Mouse (Mus musculus) megakaryocyte, adult 5-6 weeks (primary cell): ENCODE results near the gene BC029722. TPM values are rescaled to one million over a fixed set of nuclear protein-coding genes. Genes with fewer than 3 reads are reported as not detected.

Source experiments
- ATAC-seq: 2 replicates; pipeline ENCODE4 v1.8.0; 2016; ENCODE audit warnings: mild to moderate bottlenecking, inconsistent platforms; ENCODE audit not compliant: poor library complexity, severe bottlenecking
- total RNA-seq, 2 experiments: library from RNA; stranded (forward) in 1 of 2; stranded (reverse) in 1 of 2; fragments of 153-499, 151-499 nt in 1 of 2; fragments of 221-1000, 200-1000 nt in 1 of 2; gene quantifications; 2 replicates each; pipeline versions ENCODE4 v1.2.3 to v1.2.4; 2015 to 2017

The BC029722 gene
- total RNA-seq, 2 experiments from 2014 or later = 12.5 to 14.4 TPM

DNA sequence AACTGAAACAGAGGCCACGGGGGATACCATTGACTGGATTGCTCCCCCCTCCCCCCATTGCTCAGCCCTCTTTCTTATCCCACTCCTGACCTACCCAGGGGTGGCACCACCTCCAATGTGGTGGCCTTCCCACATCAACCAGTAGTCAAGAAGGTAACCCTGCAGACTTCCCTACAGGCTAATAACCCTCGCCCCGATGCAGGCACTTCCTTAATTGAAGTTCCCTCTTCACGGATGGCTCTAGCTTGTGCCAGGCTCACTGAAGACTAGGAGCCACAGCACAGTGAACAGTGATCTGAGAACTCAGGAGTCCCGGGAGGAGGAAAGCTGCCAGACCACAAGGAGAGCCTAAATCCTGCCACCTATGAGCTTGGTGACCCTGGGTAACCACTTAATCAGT lies 32.3 kb downstream of the BC029722 start:
- ATAC-seq = peak; percentile 40

DNA sequence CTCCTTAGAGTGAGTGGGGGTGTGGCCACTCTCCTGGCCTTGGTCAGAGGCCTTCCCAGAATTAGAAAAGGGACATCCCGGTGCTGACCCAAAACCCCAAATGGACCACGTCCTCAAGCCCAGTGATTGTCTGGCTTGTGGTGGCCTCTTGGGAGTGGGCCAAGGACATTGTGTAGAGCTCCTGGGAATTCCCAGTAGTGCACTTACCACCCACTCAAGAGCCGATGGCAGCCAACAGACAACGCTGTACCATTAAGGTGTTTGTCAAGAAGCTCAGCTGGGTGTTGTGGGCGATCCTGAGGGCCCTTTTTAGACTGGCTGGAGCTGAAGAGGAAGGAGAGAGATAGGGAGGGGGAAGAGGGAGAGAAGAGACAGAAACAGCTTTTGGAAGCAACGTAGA lies 34.7 kb downstream of the BC029722 start:
- ATAC-seq = no peak

DNA sequence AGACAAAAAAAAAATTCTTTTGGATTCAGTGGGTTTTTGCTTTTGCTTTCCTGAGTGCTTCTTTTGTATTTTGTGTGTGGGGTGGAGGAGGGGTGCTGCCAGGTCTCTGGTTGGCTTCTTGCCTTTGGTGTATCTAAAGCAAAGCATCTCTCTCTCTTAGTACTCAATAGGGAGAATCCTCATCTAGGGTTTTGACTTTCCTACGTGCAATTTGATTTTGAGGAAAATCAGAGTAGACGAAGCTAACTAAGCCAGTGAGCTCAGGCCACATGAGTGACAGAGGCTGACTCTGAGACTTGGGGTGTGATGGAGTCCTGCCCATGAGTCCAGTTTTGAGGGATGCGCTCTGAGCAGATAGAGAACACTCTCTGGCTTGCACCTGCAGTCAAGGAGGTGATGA lies 39.7 kb downstream of the BC029722 start:
- no peak for ATAC-seq

DNA sequence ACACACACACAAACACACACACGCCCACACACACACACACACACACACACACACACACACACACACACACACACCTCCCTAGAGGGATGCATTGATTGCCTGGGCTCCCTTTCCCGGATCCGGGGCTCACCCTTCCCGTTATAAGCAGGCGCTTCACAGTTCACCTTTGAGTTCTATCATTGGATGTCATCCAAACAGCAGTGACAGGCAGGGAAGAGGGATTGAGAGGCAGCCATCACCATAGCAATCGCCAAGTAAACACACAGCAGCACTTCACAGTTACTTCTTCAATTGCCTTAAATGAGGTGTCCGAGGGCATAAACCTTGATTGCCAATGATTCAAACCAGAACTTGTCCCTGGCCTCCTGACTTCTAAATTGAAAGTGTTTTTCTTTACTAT lies 40.2 kb downstream of the BC029722 start:
- no peak for ATAC-seq

DNA sequence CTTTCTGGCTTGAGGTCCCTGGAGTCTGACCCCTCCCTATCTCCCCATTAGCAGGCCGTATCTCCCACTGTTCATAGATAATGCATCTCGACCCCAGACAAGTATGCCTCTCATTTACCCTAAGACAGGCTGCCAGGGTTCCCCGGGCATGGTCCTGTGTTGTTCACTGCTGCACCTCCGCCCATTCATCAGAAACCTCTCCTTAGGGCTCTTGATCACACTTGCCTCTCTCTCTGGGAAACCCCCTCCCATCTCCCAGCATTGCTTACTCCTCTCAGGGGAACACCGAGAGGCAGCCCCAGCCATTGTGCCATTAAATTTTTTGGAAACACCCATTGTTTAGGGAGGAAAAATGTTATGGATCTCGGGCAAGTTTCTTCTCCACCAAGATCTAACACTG lies 41.2 kb downstream of the BC029722 start:
- no peak for ATAC-seq

DNA sequence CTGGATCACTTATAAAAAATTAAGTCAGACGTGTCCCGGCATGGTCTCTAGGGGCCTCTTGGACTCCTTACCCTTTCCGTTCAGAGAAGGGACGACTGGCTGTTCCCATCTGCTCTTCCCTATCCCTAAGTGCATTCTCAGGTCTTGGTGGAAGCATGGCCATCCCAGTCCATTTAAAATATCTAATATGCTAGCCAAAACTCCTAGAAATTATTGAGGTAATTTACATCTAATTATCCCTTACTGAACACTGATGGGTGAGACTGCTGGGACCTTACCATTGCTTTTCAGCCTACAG lies 41.6 kb downstream of the BC029722 start:
- no peak for ATAC-seq

DNA sequence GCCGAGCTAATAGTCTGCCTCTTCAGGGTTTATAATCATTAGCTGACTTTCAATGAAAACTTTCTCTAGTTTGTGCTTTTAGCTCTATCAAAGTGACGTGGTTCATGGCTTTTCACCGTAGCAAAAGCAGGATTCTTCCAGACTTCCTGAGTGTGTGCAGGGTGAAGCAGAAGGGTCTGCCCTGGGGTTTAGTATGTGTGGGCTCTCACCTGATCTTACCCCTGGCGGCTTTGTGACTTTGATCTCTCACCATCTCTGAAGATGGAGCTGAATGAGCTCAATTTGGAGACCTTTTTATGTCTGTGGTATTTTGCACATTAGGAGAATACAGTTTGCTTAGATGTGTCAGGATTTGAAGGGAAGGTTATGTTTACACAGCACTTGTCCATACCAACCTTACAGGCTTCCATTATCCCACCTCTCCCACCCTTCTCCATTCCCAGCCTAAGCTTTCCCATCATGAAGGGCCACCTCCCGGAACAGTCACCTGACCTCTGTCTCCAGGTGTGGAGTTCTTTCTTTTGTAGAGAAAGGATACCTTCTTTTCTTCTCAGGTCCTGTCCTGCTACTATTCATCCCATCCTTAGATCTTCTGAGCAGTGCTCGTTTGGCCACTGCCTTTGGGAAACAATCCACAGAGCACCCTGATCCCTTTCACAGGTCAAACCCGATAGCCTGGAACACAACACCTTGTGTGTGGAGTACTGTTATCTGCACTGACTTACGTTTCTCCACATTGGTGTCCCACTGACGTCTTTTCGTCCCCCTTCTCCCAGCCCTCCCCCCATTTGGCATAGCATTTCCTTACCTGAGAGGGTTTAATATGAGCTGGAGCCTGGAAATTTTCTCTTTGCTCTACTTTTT lies 42.2 kb downstream of the BC029722 start:
- ATAC-seq = no peak

DNA sequence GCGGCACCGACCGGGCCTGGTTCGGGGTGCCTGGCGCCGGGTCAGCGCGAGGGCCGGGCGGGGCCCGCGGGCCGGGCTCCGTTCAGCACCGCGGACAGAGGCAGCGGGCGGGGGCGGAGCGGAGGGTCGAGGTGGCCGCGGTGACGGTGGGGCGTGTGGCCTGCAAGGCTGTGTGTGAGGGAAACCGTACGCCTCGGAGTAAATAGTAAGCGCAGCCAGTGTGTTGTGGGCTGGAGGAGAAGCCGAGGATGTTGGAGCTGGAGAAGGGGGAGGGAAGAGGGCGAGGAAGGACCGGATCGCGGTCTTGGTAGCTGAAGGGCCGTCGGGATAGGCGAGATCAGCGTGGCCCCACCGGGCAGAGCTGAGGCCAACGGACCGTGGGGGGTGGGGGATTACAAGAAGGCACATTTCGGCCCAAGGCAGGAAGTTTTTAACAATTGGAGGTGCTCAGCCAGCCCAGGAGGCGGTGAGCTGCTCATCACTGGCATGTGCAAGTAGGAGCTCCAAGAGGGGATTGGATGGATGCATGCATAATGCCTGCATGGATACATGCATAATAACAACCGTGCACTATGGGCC lies 43.5 kb downstream of the BC029722 start:
- peak; percentile 67 for ATAC-seq

DNA sequence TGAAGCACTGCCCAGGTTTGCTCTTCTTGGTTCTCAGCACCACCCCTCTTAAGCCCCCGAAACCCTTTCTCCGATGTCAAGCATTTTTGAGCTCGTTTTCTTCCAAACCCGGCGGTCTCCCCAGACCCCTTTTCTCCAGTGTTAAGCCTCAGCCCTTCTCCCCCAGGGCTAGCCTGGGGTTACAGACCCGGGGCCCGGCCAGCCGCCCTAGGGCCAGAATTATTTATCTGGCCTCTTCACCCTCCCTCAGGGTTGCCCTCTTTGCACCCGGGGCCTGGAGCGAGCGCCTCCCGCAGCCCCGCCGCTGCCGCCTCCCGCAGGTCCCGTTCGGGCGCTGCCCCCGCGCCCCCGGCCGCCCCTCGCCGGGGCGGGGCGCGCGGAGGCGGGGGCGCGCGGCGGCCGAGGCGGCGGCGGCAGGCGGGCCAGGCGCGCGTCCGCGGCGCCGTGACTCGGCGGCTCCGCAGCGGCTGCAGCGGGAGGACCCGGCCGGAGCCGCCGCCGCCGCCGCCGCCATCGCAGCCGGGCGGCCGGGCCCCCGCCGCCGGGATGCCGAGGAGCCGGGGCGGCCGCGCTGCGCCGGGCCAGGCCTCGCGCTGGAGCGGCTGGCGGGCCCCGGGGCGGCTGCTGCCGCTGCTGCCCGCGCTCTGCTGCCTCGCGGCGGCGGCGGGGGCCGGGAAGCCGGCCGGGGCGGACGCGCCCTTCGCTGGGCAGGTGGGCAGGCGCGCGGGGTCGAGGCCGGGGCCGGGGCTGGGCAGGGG lies 44.1 kb downstream of the BC029722 start, which contains the start of gene Mmp24:
Mmp24 (plus strand) TSS at position 416 of the 758 bp plus-strand sequence.
- no peak for ATAC-seq

DNA sequence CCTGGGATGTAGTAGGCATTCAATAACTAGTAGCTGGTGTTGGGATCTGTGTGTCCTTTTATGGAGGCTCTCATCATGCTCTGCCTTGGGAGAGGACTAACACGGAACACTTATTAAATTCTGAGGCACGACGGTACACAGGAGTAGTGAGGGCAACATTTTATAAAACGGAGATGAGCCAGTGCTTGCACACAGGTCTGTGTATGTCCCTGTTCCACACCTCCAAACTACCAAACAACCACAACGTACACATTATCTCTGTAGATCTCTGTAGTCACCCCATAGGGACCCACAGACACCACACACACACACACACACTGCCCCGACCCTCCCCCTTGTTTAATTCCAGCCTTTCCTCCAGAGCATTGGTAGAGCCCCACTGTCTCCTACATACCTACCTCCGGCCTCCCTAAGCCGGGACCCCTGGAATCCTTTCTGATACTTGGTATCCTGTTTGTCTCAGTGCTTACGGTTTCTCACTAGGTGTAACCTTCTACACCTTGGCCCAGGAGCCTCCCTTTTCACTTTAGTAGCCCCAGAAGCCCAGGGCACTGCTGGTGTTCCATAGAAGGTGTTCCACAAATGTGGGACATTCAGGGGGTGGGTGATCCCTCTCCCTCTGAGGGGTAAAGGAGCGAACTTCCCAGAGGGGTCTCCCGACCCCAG lies 44.8 kb downstream of the BC029722 start:
- no peak for ATAC-seq

DNA sequence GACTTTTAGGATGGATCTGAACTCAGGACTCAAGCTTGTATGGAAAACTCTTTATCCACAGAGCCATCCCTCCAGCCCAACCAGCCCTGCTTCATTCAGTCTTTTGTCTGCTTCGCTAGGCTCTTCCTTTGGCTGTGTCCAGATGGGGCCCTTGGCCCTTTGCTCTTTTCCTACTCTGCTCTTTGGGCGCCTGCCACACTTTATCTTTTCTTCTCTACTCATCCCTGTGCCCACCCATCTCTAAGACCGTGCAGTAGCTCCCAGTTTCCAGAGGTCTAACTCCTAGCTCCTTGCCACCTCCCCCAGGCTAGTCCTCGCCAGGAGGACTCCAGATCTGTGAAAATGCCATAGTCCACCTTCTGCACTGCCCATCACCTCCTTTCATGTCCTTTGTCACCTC lies 45.6 kb downstream of the BC029722 start:
- ATAC-seq = no peak

Other genes with a start within 250 kb of the BC029722 start
- gene Gss, start 226.6 kb downstream of the BC029722 start, total RNA-seq (2015) = 9.6 and 9.7 TPM in 2 replicates
- gene Gss, start 226.6 kb downstream of the BC029722 start, total RNA-seq (2017) = 13.3 and 17.1 TPM in 2 replicates
- gene Myh7b, start 208.2 kb downstream of the BC029722 start, total RNA-seq (2015) = not detected in 2 replicates
- not detected in 2 replicates for gene Myh7b, start 208.2 kb downstream of the BC029722 start, total RNA-seq (2017)
- 63.0 and 80.0 TPM in 2 replicates for gene Trpc4ap, start 127.0 kb downstream of the BC029722 start, total RNA-seq (2015)
- gene Trpc4ap, start 127.0 kb downstream of the BC029722 start, total RNA-seq (2017) = 104 and 106 TPM in 2 replicates
- 23.4 and 25.9 TPM in 2 replicates for gene Edem2, start 90.0 kb downstream of the BC029722 start, total RNA-seq (2015)
- gene Edem2, start 90.0 kb downstream of the BC029722 start, total RNA-seq (2017) = 34.8 and 34.9 TPM in 2 replicates
- gene Gm17581, start 83.6 kb downstream of the BC029722 start, total RNA-seq (2015) = not detected in 2 replicates
- not detected in 2 replicates for gene Gm17581, start 83.6 kb downstream of the BC029722 start, total RNA-seq (2017)
- 0.83 TPM in 1 of 2 replicates, not detected in the other for gene Procr, start 68.3 kb downstream of the BC029722 start, total RNA-seq (2015)
- gene Procr, start 68.3 kb downstream of the BC029722 start, total RNA-seq (2017) = not detected in 2 replicates
- not detected in 2 replicates for gene Mmp24, start 44.1 kb downstream of the BC029722 start, total RNA-seq (2015)
- 0.07 and 0.65 TPM in 2 replicates for gene Mmp24, start 44.1 kb downstream of the BC029722 start, total RNA-seq (2017)
- 154 and 164 TPM in 2 replicates for gene Eif6, start 7.5 kb upstream of the BC029722 start, total RNA-seq (2015)
- gene Eif6, start 7.5 kb upstream of the BC029722 start, total RNA-seq (2017) = 31.6 and 60.8 TPM in 2 replicates
- gene Fam83c, start 15.4 kb upstream of the BC029722 start, total RNA-seq (2015) = not detected in 2 replicates
- not detected in 2 replicates for gene Fam83c, start 15.4 kb upstream of the BC029722 start, total RNA-seq (2017)
- gene Uqcc1, start 110.9 kb upstream of the BC029722 start, total RNA-seq (2015) = 17.4 and 28.7 TPM in 2 replicates
- 38.4 and 49.2 TPM in 2 replicates for gene Uqcc1, start 110.9 kb upstream of the BC029722 start, total RNA-seq (2017)
- not detected in 2 replicates for gene Gm15557, start 121.3 kb upstream of the BC029722 start, total RNA-seq (2015)
- gene Gm15557, start 121.3 kb upstream of the BC029722 start, total RNA-seq (2017) = not detected in 2 replicates
- not detected in 2 replicates for gene Gdf5, start 125.9 kb upstream of the BC029722 start, total RNA-seq (2015)
- not detected in 2 replicates for gene Gdf5, start 125.9 kb upstream of the BC029722 start, total RNA-seq (2017)
- gene Cep250, start 137.0 kb upstream of the BC029722 start, total RNA-seq (2015) = 8.9 and 14.5 TPM in 2 replicates
- gene Cep250, start 137.0 kb upstream of the BC029722 start, total RNA-seq (2017) = 37.9 and 38.1 TPM in 2 replicates
- 0.20 and 0.57 TPM in 2 replicates for gene 6430550D23Rik, start 188.6 kb upstream of the BC029722 start, total RNA-seq (2015)
- gene 6430550D23Rik, start 188.6 kb upstream of the BC029722 start, total RNA-seq (2017) = 0.11 and 0.81 TPM in 2 replicates
- 175 and 193 TPM in 2 replicates for gene Ergic3, start 188.6 kb upstream of the BC029722 start, total RNA-seq (2015)
- 35.9 and 54.6 TPM in 2 replicates for gene Ergic3, start 188.6 kb upstream of the BC029722 start, total RNA-seq (2017)
- gene Fer1l4, start 233.5 kb upstream of the BC029722 start, total RNA-seq (2015) = not detected in 2 replicates
- gene Fer1l4, start 233.5 kb upstream of the BC029722 start, total RNA-seq (2017) = not detected in 2 replicates
- gene Spag4, start 245.7 kb upstream of the BC029722 start, total RNA-seq (2015) = 0.30 and 0.31 TPM in 2 replicates
- 0.07 and 2.1 TPM in 2 replicates for gene Spag4, start 245.7 kb upstream of the BC029722 start, total RNA-seq (2017)